Mouse (Mus musculus) urinary bladder, postnatal 10 days (tissue): ENCODE measurements around the gene Ccdc77.
"Not testable (repeated sequence)": the region's sequence is repeated elsewhere in the genome, so short reads cannot be mapped to it uniquely, and the experiment has no call there.

Experiments used
- DNase-seq: peaks from one replicate; pipeline ENCODE4 v3.0.0; 2022; ENCODE audit warnings: low spot score

Gene Ccdc77

GRCm38 (mm10) chr6:120309787-120310186 is 54.4 kb downstream of the Ccdc77 start:
- DNase-seq: no peak

GRCm38 (mm10) chr6:120309338-120309737 is 54.8 kb downstream of the Ccdc77 start:
- no peak for DNase-seq

GRCm38 (mm10) chr6:120306859-120307594 is 57.1 kb downstream of the Ccdc77 start:
- DNase-seq: no peak

DNA sequence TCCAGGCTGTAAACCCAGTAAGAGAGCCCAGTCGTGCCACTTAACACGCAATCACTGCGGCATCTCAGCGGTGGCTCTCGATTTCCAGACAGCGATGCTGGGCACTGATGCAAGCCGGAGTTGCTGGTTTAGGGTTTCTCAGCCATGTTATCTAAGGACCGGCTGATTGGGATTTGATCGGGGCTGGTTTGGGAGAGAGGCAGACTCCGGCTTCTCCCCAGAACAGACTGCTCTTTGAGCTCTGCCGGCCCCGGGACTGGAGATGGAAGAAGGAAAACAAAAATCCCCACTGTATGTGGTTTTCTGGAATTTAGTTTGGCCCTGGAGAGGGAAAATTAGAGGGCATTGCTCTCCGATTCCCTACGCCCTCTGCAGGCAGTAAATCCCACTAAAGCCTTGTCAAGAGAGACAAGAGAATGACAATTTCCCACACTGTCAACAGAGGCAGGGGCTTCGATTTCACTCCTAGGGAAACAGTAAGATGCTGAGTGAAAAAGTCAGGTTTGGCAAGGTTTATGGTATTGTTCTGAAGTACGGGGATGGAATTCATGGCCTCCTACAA is 61.3 kb downstream of the Ccdc77 start:
- DNase-seq: no peak

DNA sequence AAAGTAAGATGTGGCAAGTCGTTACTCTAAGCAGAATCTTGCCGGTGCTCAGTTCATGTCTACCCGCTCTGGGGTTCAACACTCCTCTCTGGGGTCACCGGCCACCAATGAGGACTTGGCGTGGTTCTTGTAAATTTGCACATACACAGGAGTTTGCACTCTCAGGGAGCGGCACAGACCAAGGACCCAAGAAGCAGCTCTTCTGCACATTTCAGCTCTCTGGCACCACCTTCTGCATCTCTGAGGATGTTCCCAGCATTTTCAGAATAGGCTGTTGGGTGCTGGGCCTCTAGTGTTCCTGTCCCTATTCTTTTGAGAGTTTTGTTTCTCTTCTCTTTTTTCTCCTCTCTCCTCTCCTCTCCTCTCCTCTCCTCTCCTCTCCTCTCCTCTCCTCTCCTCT is 63.0 kb downstream of the Ccdc77 start:
- no peak for DNase-seq

- not testable (repeated sequence) for DNase-seq
Observed at GRCm38 (mm10) chr6:120296589-120296988, 67.6 kb downstream of the Ccdc77 start.

DNA sequence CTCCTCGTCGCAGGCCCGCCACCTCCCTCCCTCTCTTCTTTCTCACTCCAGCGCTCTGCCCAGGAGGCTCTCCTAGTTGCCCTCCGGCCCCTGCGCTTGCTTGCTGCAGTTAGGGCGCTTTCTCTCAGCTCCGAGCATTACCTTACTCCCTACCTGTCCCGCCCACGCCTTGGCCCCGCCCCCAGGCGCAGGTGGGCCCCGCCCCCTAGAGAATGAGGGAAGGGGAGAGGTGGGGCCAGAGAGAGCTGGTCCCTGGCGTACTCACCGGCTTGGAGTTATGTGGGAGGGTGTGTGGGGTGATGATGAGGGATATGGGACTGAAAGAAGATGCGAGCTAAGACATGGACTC is 69.4 kb downstream of the Ccdc77 start:
- DNase-seq: no peak

DNA sequence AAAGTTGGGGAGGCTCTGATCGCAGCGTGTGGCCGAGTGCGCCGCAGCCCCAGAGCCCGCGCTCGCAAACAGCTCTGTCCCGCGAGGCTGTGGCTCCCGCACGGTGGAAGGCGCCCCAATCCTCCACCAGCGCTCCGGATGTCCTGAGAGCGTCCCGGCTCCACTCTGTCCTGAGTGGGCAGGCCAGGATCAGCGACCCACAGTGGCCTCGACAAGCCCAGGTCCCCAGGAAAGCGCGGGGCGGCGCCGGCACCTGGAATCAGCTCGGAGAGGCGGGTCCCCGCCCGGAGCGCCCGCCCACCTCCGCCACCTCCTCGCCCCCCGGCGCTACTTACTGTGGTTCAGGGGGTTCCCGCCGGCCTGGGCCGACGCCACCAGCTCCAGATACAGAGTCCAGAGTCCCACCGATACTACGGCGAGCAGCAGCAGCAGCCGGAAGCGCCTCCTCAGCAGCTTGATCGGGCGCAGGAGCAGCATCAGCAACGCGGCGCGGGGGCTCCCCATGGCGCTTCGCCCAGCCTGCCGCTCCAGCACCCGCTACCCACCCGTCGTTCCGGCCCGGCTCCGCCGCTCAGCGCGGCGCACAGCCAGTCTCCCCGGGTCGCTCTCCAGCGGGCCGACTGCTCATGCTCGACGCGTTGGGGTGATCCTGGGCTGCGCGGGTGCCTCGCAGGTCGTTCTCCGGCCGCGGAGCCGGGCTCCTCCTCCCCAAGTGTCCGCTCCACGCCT is 70.0 kb downstream of the Ccdc77 start, which contains the start of the genes D330020A13Rik and B4galnt3:
TSS of gene D330020A13Rik (plus strand) at position 309 of the 729 bp plus-strand sequence.
TSS of gene B4galnt3 (minus strand) at position 504 of the 729 bp plus-strand sequence.
- no peak for DNase-seq

DNA sequence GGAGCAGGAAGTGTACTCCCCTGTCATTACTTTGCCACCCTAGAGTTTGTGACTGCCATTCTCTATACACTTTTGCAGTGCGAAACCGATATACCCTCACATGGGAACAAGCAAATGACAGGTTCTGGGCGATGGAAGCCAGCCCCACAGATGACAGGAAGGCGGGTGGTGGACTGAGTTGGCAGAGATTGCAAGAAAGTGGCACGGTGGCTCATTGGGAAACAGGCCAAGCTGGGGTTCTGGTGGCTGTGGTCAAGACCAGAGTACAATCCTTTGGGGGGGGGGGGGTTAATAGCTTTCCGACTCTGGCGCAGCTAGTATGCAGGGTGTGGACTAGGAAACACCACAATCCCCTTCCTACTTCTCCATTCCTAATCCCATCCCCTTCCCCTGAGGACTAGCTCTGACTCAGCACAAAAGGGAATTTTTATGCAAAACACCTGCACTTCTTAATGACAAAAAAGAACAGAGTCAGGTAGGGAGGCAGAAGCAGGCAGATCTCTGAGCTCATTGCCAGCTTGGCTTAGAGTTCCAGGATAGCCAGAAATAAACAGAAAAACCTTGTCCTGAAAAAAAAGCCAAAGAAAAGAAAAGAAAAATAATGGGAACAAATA is 72.7 kb downstream of the Ccdc77 start:
- no peak for DNase-seq

GRCm38 (mm10) chr6:120289430-120289829 is 74.7 kb downstream of the Ccdc77 start:
- no peak for DNase-seq

DNA sequence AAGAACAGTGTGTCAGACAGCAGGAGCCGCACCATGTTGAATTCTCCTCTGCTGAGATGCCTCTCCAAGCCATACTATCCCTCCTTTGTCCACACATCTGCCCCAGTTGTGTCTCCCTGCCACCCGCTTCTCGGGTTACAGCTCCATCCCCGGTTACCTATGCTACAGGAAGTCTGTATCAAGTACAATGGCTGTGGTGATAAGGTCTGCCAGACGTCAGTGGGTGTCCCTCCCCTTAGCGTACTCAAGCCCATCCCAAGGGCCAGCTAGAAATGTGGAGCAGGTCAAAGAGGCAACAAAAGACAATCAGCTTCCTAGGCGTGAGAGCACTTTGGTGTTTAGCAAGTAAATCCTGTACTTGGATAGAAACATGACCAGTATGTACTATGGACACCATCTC is 75.6 kb downstream of the Ccdc77 start:
- DNase-seq: no peak

- no peak for DNase-seq
Observed at GRCm38 (mm10) chr6:120287279-120287678, 76.9 kb downstream of the Ccdc77 start.

DNA sequence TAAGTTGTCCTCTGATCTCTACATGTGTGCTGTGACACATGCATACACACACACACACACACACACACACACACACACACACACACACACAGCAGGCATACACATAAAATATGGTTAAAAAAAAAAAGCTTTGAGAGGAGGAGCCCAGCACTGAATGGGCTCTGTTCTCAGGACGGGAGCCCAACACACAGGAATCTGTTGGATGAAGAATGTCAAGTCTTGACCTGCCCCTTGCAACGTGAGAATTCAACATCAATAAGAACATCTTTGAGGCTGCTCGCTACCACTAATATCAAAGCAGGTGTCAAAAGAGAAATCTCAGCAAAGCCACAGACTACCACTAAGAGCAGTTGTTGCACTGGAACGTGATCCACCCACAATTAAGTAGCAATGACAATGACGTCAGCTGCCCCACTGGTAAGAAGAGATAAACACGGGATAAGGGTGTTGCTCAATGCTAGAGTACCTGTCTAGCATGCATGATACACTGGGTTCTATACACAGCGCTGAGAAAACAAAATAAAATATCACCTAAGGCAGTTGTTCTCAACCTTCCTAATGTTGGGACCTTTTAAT is 87.2 kb downstream of the Ccdc77 start:
- DNase-seq: no peak

GRCm38 (mm10) chr6:120275301-120275700 is 88.9 kb downstream of the Ccdc77 start:
- DNase-seq: no peak

DNA sequence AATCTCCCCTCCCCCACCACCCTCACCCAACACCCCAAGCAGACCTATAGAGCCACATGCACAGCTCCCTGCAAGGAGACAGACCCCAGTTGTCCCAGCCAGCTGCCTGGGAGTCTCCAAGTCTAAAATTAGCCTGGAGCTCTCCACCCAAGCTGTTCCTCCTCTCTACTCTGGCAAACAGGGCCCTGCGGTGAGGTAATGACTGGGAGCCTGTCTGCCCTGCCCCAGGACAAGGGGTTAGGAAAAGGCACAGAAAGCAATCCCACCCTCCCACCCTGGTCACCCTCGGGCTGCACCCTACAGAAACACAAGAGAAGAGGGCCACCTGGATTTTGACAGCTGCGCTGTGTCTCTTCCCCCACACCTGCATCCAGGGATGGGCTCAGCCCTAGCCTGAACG is 89.3 kb downstream of the Ccdc77 start:
- DNase-seq: no peak
